Mouse (Mus musculus): ENCODE measurements at regions not wholly inside any gene's neighbourhood (a gene's known extent, or its start where the extent isn't known, plus 50 kb on each side); places are given as distances from the start of the nearest gene placed in this dataset.

DNA sequence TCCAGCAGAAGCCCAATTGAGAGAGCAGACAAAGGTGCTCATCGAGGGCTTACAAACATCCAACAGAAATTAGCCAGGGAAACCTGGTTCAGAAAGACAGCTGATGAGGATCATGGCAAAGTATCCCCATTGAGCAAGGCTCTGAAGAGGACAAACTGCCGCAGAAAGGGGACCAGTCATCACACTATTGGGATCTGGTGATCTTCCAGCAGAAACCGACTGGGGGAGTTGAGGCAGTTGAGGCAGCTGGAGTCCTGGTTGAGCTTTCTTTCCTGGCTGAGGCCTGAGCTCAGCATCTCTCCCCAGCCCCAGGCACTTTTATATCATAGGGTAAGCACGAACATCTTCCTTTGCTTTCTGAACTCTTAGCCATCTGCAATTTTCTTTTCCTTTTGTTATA is 282.7 kb downstream of the Insig2 start:
- TF ChIP-seq CTCF (IDR thresholded peaks at IDR 0.05; ENCODE audit: borderline replicate concordance, extremely low read depth, insufficient read depth, insufficient read length), result no peak
- TF ChIP-seq POLR2A (IDR thresholded peaks at IDR 0.05; ENCODE audit: borderline replicate concordance, extremely low read depth, insufficient read depth, insufficient read length, poor library complexity, severe bottlenecking), result no peak
